Mouse (Mus musculus): Measurements from ENCODE around the gene Farsa.
"Not testable (repeated sequence)": the region's sequence is repeated elsewhere in the genome, so short reads cannot be mapped to it uniquely, and the experiment has no call there.

Farsa gene

DNA sequence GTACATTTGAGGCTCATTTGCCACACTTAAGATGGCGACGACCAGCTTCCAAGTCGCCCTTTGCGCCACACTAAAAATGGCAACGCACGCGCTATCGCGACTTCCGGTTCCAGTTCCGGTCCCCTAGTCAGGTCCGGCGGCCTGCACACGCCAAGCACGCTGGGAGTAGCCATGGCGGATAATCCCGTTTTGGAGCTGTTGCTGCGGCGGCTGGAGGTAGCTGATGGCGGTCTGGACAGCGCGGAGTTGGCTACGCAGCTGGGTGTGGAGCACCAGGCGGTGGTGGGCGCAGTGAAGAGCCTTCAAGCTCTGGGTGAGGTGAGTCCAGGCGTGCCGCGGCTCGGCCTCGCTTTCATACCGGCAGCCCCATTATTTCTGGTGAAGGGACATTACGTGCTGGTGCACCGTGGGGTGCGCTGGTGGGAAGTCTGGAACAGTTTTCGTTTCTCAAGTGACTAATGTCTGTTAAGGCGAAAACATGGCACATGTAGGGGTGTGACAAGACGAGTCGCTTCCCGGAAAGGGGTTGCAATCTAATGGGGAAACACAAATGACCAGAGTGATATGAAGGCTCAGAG is at the start of gene Farsa:
Gene Farsa, plus strand, starts transcription at position 126 of the 578 bp plus-strand sequence.
- peak; percentile 92 for DNase-seq (ENCODE audit: low spot score)

DNA sequence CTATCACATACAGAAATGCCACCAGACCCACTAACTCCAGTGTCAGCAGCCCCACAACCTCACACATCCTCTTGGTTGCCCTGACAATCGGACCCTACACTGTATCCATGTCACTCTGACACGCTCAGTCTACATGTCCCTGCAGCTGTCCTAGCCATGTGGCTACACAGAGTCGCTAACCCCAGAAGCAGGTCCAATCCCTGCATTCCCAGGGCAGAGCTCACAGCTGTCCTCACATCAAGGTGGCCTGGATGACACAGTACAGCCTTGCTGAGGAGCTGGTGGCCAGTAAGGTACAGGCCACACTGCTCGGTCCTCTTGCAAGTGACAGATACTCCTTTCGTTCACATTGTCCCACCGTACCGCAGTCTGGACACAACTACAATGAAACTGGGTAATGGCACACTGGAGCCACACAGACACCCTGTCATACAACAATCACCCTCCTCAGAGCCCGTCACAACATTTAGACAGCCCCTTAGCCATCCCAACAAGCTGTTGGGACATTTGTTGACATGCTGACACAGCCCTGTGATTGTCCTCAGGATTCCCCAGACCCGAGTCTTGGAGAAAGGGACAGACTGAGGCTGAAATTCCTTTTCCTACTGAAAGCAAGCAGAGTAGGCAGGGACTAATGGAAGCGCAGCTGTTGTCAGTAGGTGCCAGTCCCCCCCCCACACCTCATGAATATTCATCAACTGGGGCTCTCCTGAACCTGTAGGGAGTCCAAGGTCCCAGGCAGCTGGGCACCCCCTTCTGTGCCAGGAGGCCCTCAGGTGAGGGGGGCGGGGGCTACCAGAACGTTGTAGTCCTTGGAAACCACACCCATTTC is 47.5 kb upstream of the Farsa start:
- DNase-seq (ENCODE audit: low spot score): no peak

DNA sequence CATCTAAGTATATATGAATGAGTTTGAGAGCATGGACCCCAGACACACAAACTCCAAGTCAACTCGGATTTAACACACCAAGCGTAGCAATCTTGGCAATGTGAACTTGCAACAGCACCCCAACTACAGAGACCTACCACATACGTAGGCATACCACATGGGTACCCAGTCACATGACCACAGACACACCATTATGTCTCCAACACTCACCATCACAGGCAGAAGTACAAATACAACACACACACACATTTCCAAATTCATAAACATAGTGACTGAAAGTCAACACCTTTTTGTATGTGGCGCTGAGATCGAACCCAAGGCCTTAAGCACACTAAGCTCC is 46.9 kb upstream of the Farsa start:
- DNase-seq (ENCODE audit: low spot score): no peak

DNA sequence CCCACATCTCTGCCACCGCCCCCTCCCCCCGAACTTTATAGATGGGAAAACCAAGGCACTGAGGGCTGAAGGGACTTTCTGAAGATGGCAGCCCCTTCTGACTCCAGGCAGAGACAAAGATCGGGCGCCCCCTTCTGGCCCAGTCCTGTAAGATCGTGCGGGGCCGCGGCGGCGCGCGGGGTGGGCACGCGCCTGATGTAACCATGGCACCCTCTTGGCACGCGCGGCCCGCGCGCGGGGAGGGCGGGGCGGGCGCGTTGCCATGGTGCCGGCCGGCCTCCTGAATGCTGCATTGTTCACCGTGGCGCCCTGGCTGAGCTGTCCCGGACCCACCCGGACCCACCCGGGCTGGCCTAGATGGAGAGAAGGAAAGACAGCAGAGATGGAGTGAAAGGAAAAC is 45.9 kb upstream of the Farsa start:
- DNase-seq (ENCODE audit: low spot score): peak; percentile 86

DNA sequence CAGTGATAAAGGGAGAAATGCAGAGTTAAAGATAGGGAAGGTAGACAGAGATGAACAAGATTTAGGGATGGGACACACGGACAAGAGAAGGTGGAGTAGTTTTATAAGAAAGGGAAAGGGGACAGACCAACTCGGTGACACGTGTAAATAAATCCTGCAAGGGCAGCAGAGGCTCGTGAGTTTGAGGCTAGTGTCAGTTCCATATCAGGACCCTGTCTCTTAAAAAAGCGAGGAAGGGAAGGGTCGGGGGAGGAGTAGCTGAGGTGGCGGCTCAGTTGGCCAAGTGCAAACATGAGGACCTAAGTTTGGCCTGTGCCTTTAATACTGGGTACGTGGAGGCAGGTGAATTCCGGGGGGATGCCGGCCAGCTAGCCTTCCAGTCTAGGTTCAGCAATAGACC is 45.5 kb upstream of the Farsa start:
- no peak for DNase-seq (ENCODE audit: low spot score)

DNA sequence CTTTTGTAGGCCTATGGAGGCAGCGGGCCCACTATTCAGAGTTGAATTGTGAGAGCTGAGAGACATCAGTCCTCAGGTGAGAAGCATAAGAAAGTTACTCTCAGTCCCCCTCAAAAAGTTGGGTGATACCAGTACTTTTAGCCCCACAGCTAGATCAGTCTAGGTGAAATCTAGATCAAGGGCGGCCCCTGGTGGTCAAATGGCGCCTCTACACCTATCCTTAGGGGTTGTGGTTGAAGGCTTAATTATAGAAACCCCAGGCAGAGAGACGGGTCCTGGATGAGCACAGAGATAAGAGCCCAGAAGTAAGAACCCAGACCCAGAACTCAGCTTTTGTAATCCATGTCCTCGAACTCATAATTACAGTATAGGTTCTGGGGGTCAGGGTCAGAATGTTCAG is 43.7 kb upstream of the Farsa start:
- DNase-seq (ENCODE audit: low spot score): peak; percentile 73

DNA sequence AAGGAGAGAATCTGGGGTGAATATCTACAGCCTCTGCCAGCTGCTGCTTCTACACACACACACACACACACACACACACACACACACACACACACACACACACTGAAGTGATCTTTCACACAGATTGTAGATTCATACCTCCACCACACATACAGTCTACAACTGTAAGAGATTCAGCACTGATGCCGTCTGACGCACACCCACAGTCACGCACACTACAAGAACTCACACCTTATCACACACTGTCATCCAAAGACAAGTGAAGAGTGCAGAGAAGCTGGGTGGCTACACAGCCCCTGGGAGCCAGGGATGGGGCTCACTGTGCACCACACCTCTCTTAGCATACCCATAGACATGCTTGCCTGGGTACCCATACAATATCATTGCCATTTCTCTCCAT is 43.0 kb upstream of the Farsa start:
- no peak for DNase-seq (ENCODE audit: low spot score)

DNA sequence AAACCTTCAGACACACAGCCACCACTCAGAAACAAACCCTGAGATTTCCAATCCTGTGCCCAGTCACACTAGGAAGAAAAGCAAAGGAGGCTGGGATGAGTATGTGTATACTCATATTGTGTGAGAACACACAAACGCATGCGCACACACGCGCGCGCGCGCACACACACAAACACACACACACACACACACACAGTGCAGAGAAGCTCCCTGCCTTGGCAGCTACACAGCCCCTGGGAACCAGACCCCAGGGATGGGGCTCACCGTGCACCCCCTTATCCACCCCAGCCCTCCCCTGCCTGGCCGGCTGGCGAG is 42.6 kb upstream of the Farsa start:
- DNase-seq (ENCODE audit: low spot score): no peak

DNA sequence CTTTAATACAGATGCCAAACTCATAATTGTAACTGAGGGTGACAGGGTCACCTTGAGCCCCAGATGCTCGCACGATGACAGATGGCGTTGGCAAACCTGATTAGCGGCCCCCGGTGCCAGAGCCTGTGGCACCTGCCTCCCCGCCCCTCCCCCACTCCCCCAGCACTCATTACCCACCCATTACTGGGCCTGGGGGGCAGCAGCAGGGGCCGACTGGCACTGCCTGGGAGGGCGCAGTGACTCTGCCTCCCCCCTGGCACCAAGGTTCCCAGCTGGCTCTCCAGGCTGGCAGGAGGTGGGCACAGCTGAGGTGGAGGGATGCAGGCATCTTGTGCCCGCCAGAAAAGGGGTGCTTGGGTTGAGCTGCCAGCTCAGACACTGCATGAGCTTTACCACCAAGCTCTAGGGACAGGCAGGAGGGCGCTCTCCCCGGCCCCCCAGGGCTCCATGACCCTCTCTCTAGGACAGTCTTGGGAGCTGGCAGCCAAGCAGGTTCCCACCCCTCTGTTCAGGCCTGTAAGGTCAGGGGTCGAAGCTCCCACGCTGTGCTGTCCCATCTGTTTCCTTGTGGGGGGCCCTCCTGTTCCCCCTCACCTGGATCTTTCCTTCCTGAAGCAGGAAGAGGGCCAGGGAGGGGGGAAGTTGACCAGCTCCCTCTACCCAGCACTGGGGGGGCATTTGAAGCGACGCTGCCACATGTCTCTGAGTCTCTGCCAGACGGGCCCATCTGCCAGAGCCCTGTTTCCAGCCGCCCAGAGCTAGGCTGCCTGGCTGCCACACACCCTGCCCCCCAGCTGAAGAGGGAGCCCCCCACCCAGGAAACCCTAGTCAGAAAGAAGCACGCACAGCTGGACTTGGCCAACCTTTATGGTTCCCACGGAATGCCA is 42.0 kb upstream of the Farsa start:
- no peak for DNase-seq (ENCODE audit: low spot score)

DNA sequence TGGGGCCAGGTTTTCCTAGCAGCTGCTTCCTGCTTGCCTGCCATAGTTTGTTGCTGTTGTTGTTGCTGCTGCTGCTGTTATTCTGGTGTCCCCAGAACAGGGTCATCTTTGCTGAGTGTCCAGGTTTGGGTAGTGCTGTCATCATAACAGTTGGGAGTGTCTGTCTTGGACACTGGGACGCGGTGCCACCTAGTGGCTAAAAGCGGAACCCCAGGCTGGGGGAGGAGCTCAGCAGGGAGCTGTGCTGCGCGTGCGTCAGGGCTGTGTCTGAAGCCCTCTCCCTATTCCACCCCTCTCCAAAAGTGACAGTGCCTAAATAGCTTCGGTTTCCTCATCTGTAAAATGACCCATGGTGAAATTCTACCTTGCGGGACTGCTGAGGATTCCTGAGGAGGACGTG is 41.2 kb upstream of the Farsa start:
- peak; percentile 87 for DNase-seq (ENCODE audit: low spot score)

DNA sequence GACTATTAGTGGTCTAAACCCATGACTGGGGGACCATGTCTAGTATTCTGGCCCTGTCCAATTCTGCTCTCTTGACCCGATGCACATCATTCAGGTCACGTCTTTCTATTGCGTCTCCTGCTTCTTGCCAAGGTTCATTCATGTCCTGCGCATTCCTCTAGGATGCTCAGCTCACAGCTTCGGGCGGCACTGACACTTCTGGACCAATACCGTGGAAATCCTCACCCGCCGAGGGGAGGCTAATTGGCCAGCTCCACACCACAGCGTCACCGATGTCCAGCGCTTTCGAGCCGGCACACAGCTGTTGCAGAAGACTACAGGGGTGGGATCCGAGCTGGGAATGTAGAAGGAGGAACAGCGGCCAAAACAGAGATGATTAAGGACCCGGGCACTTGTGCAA is 40.7 kb upstream of the Farsa start:
- DNase-seq (ENCODE audit: low spot score): no peak

DNA sequence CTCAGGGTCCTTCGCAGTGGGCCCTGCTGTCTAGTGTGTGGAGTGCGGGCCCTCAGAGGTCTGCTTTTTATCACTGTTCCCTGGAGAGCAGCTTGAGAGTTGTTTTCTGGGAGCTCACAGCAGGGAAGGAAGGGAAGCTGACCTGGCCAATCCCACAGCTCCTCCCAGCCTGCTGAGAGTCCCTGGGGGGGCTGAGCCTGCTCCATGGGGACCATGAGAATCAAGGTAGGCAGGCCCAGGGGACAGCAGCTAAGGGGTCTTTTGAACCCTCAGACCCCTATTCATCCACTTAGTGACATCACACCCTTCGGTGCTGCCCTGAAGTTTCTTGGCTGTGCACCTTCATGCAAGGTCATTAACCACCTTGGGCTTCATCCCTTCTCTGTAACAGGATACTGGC is 34.1 kb upstream of the Farsa start, which contains the start of gene Dand5:
Gene Dand5, minus strand, starts transcription at position 101 of the 400 bp plus-strand sequence.
- no peak for DNase-seq (ENCODE audit: low spot score)

DNA sequence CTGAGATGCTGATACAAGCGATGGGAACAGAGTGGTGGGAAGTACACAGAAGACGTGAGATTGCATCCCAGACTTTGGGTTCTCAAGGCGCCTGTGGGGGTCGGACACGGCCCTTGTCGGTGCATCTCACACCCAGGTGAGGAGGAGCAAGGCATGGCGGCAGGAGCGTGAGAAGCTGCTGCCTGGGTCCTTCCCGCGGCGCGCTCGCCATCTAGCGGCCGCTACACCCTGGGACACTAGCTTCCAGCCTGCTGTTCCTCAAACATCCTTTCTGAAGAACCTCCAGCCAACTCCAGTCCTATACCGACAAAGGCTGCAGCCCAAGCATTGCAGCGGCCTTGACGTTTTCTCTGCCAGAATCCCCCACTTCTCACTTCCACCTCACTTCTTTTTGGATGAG is 33.1 kb upstream of the Farsa start:
- DNase-seq (ENCODE audit: low spot score): no peak

DNA sequence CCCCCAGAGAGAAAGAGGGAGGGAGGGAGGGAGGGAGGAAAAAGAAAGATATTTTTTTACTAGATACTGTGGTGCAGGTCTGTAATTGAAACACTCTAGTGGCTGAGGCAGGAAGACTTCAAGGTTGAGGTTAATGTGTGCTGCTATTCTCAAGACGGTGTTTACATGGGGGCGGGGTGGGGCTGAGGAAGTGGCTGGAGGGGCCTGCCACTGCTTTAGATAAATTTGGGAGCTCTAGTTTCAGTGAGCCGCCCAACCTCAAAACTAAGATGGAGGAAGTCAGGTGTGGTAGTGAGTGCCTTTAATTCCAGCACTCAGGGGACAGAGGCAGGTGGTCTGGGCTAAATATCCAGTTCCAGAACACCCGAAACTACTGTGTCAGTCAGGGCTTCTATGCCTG is 31.2 kb upstream of the Farsa start:
- no peak for DNase-seq (ENCODE audit: low spot score)

DNA sequence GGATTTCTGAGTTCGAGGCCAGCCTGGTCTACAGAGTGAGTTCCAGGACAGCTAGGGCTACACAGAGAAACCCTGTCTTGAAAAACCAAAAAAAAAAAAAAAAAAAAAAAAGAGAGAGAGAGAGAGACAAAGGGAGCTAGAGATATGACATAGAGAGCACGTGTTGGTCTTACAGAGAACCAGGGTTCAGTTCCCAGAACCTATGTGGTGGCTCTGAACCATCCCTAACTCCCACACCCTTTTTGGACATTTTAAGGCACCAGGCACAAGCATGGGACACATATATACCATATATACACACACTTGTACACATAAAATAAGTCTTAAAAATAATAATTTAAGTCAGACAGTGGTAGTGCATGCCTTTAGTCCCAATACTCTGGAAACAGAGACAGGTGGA is 30.3 kb upstream of the Farsa start:
- not testable (repeated sequence) for DNase-seq (ENCODE audit: low spot score)

DNA sequence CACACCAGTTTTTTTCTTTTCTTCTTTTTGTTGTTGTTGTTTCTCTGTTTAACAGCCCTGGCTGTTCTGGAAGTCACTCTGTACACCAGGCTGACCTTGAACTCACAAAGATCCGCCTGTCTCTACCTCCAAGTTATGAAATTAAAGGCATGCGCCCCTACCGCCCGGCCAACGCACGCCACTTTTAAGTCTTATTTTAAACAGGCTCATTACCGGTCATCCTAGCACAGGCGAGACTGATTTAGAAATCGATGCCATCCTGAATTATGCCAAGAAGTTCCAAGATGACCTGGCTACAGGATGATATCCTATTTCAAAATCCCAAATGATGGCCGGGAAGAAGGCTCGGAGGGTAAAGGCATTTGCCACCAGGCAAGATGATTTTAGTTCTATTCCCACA is 25.3 kb upstream of the Farsa start, which contains the start of gene Gadd45gip1:
Gene Gadd45gip1, plus strand, starts transcription at position 33 of the 400 bp plus-strand sequence.
- DNase-seq (ENCODE audit: low spot score): no peak

DNA sequence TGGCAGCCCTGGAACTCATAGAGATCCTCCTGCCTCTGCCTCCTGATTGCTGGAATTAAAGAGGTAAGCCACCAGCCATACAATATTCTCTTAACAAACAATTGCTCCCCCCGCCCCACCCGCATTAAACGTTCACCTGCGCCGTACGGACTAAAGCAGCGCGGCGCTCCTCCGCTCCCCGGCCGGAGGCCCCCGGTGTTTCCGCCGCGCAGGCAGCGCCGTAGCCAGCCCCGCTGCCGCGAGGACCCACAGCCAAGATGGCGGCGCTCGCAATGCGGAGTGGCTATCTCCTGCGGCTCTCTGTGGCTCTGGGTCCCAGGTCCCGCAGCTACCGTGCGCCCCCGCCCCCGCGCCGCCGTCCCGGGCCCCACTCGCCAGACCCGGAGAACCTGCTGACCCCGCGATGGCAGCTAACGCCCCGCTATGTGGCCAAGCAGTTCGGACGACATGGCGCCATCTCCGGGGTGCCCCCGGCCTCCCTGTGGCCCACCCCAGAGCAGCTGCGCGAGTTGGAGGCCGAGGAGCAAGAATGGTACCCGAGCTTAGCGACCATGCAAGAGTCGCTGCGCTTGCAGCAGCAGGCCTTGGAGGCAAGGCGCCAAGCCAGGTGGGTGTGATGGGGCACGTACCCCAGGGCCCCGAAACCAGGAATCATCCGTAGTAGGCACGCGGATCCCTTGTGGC is 24.6 kb upstream of the Farsa start:
- DNase-seq (ENCODE audit: low spot score): peak; percentile 88

DNA sequence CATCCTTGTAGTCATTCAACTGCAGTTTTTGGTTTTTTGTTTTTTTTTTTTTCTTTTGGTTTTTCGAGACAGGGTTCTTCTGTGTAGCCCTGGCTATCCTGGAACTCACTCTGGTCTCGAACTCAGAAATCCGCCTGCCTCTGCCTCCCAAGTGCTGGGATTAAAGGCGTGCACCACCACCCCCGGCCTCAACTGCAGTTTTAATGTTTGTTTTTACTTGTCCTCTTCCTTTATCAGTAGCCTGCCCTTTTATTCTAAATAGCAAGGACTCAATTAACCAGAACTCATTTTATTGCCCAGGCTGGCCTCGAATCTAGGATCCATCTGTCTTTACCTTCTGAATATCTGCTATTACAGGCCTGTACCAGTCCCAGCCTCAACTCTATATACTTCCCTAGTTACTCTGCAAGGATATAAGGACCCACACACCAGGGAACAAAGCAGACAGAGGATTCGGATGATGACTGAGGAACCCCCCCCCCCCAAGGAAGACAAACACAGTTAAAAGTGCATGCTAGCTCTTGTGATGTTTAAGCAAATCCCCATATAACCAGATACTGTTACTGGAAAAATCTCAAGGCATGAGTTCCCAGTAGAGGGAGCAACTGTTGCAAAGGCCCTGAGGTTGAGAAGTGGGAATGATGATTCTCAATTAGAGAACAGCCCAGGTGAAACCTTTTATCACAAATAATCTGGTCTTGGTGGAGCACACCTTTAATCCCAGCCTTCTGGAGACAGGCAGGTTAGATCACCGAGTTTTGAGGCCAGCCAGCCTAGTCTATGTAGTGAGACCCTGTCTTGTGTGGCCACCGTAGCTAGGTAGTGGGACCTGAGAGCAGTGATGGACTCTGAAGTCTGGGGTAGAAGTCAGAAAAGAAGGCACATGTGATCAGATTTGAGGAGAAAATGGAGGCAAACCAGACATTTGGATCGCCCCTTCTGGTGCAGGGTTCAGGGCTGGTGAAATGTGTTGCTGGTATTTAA is 23.7 kb upstream of the Farsa start:
- no peak for DNase-seq (ENCODE audit: low spot score)

DNA sequence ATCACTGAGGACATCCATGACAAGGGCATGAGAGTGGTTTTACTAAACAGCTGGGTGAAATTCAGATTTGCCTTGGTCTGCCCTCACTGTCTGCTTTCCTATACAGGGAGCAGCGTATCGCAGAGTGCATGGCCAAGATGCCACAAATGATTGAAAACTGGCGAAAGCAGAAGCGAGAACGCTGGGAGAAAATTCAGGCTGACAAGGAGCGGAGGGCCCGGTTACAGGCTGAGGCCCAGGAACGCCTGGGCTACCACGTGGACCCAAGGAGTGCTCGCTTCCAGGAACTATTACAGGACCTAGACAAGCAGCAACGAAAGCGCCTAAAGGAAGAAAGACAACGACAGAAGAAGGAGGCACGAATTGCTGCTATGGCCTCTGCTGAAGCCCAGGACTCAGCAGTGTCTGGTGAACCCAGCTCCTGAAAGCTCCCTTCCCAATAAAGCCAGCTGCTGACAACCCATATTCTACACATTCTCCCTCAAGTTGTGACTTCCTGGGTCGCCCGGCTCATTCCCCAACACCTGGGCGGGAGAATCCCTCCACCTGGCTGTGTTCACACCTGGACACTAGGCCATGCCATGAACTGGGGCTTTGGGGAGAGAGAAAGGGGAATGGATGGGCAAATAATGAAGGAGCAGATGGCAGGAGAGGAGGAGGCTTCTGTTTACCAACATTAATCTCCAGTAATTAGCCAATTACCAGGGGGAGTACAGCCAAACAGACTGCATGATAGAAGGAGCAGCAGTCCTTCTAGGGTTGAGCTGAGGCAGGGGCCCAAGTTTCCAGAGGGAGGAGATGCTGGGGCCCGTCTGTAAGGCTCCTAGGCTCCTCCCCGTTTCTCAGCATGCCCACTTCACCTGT is 22.6 kb upstream of the Farsa start:
- DNase-seq (ENCODE audit: low spot score): no peak

Data from testis, postnatal 14 days (tissue).